Mouse (Mus musculus) stomach, postnatal 0 days (tissue): ENCODE results near the gene Amn. TPM values are rescaled to one million over a fixed set of nuclear protein-coding genes. Genes with fewer than 3 reads are reported as not detected.

Experiments
- ATAC-seq: fragments of 200-750 bp; cut with Nextera tagmentation; 2 replicates; pipeline ENCODE4 v1.8.0; 2017; ENCODE audit not compliant: low FRiP score, low TSS enrichment
- DNase-seq: peaks from one replicate; pipeline ENCODE4 v3.0.0-alpha.2; 2016; ENCODE audit warnings: low spot score
- H3K27ac ChIP-seq: fragments of 300-500 bp; sonication (generic); replicated peaks from 2 replicates; pipeline ENCODE4 v1.5.1; 2014; ENCODE audit warnings: mild to moderate bottlenecking, control low read depth
- H3K27me3 ChIP-seq: fragments of 300-500 bp; sonication (generic); 2 replicates; pipeline ENCODE4 v1.6.1; 2014; ENCODE audit warnings: low read length; ENCODE audit not compliant: control insufficient read depth, insufficient read depth
- H3K36me3 ChIP-seq: fragments of 300-500 bp; sonication (generic); 2 replicates; pipeline ENCODE4 v1.6.1; 2014; ENCODE audit warnings: low read length, mixed read lengths; ENCODE audit not compliant: control insufficient read depth, insufficient read depth
- H3K4me1 ChIP-seq: fragments of 300-500 bp; sonication (generic); replicated peaks from 2 replicates; pipeline ENCODE4 v1.6.1; 2014; ENCODE audit warnings: antibody characterized with exemption; ENCODE audit not compliant: control insufficient read depth, insufficient read depth
- H3K4me2 ChIP-seq: fragments of 300-500 bp; sonication (generic); replicated peaks from 2 replicates; pipeline ENCODE4 v1.6.1; 2014; ENCODE audit warnings: low read depth, mild to moderate bottlenecking, control low read depth, moderate library complexity
- H3K4me3 ChIP-seq: fragments of 300-500 bp; sonication (generic); 2 replicates; pipeline ENCODE4 v1.5.1; 2014; ENCODE audit warnings: low read depth, low read length, control low read depth
- H3K9ac ChIP-seq: fragments of 300-500 bp; sonication (generic); 2 replicates; pipeline ENCODE4 v1.6.1; 2014; ENCODE audit warnings: mild to moderate bottlenecking, low read length, control low read depth, mixed read lengths
- H3K9me3 ChIP-seq: fragments of 300-500 bp; sonication (generic); 2 replicates; pipeline ENCODE4 v1.6.1; 2016; ENCODE audit warnings: low read length; ENCODE audit not compliant: control insufficient read depth
- CTCF ChIP-seq: IDR thresholded peaks from 2 replicates; pipeline ENCODE4 v1.5.1; 2016; ENCODE audit warnings: antibody characterized with exemption, low read depth, mild to moderate bottlenecking, moderate library complexity
- EP300 ChIP-seq: optimal IDR thresholded peaks from 2 replicates; pipeline ENCODE3; 2016; ENCODE audit warnings: antibody characterized with exemption
- WGBS: fragments of 180-500 bp; shearing (Covaris S2); extraction: QIAGEN DNeasy Blood & Tissue Kit; methylation state at CpG from one replicate; pipeline ENCODE4 v1.1.7; 2014; 5-methylcytosine and 5-hydroxymethylcytosine counted together
- polyA plus RNA-seq: library from polyadenylated mRNA; unstranded; fragments of >200 nt; fragmentation: Nextera tagmentation; extraction: Ambion mirVana; gene quantifications from 2 replicates; pipeline ENCODE4 v1.2.1, GENCODE M21; 2015

Gene Amn
- polyA plus RNA-seq, 1 experiment from 2014 or later = 0.22 TPM

- no peaks in the 10 kb centered on the region for H3K4me1 ChIP-seq
- H3K9me3 ChIP-seq = no peaks in the 10 kb centered on the region
- H3K27me3 ChIP-seq = no peaks in the 10 kb centered on the region
- no peak overlapping the region for H3K4me2 ChIP-seq
- H3K27ac ChIP-seq = no peak overlapping the region
- no peak for TF ChIP-seq EP300
- TF ChIP-seq CTCF = no peak
- 91% methylated on average over 18 of the region's 18 CpGs for WGBS
- DNase-seq (no peak), ATAC-seq (no peak)
- H3K9ac ChIP-seq = no peak overlapping the region
- peaks cover 45% of the 10 kb centered on the region for H3K36me3 ChIP-seq
- no peak overlapping the region for H3K4me3 ChIP-seq
Observed at GRCm38 (mm10) chr12:111325744-111326424, 55.0 kb downstream of the Amn start.

Other genes starting within 250 kb of the Amn start
- gene Rcor1, start 231.7 kb upstream of the Amn start, polyA plus RNA-seq = 7.9 and 10.5 TPM in 2 replicates
- 3.2 and 4.4 TPM in 2 replicates for gene Traf3, start 104.7 kb upstream of the Amn start, polyA plus RNA-seq
- not detected in 2 replicates for gene 4930595D18Rik, start 86.6 kb upstream of the Amn start, polyA plus RNA-seq
- gene Cdc42bpb, start 106.6 kb downstream of the Amn start, polyA plus RNA-seq = 18.6 and 18.7 TPM in 2 replicates
- 2.2 TPM in 2 replicates for gene Lbhd2, start 135.7 kb downstream of the Amn start, polyA plus RNA-seq
- 7.3 and 8.6 TPM in 2 replicates for gene Exoc3l4, start 145.9 kb downstream of the Amn start, polyA plus RNA-seq
- 14.5 and 15.6 TPM in 2 replicates for gene Tnfaip2, start 171.4 kb downstream of the Amn start, polyA plus RNA-seq
- gene Gm266, start 214.7 kb downstream of the Amn start, polyA plus RNA-seq = 12.5 and 14.4 TPM in 2 replicates